Mouse (Mus musculus) CH12.LX (cell line): ENCODE measurements around the gene Gopc.

Experiments
- BHLHE40 ChIP-seq: IDR thresholded peaks from 2 replicates; pipeline ENCODE4 v1.6.1; 2011; ENCODE audit warnings: mild to moderate bottlenecking, low read depth, low read length, improper control_type of control experiment
- CTCF ChIP-seq, 2 experiments: IDR thresholded peaks in 1 of 2; conservative IDR thresholded peaks in 1 of 2; 2 replicates each; pipeline ENCODE4 v1.5.1; 2011 to 2012; ENCODE audit warnings: low read depth in 2 of 2, low read length in 2 of 2, improper control_type of control experiment in 1 of 2, inconsistent platforms in 1 of 2, mild to moderate bottlenecking in 1 of 2, moderate library complexity in 1 of 2
- E2F4 ChIP-seq: IDR thresholded peaks from 2 replicates; pipeline ENCODE4 v1.6.1; 2011; ENCODE audit warnings: low read depth, low read length, improper control_type of control experiment; ENCODE audit not compliant: insufficient replicate concordance
- EP300 ChIP-seq: IDR thresholded peaks from 2 replicates; pipeline ENCODE4 v1.6.1; 2011; ENCODE audit warnings: low read length, improper control_type of control experiment
- HCFC1 ChIP-seq: IDR thresholded peaks from 2 replicates; pipeline ENCODE4 v1.6.1; 2012; ENCODE audit warnings: low read depth, mild to moderate bottlenecking, inconsistent platforms, low read length, improper control_type of control experiment
- JUND ChIP-seq: conservative IDR thresholded peaks from 2 replicates; pipeline ENCODE4 v1.6.1; 2011; ENCODE audit warnings: low read depth, low read length, improper control_type of control experiment
- MAFK ChIP-seq: IDR thresholded peaks from 2 replicates; pipeline ENCODE4 v1.6.1; 2011; ENCODE audit warnings: low read length, improper control_type of control experiment; ENCODE audit not compliant: insufficient replicate concordance
- MAX ChIP-seq: IDR thresholded peaks from 2 replicates; pipeline ENCODE4 v1.6.1; 2011; ENCODE audit warnings: low read length, improper control_type of control experiment
- MYC ChIP-seq: IDR thresholded peaks from 2 replicates; pipeline ENCODE4 v1.6.1; 2011; ENCODE audit warnings: low read depth, mild to moderate bottlenecking, improper control_type of control experiment, low read length
- POLR2A ChIP-seq: IDR thresholded peaks from 2 replicates; pipeline ENCODE4 v1.6.1; 2011; ENCODE audit warnings: low read depth, mild to moderate bottlenecking, improper control_type of control experiment, low read length
- TCF12 ChIP-seq: IDR thresholded peaks from 2 replicates; pipeline ENCODE4 v1.6.1; 2014; ENCODE audit warnings: low read depth, mild to moderate bottlenecking, inconsistent platforms, low read length, improper control_type of control experiment
- USF1 ChIP-seq: IDR thresholded peaks from 2 replicates; pipeline ENCODE4 v1.6.1; 2014; ENCODE audit warnings: low read depth, mild to moderate bottlenecking, inconsistent platforms, low read length, improper control_type of control experiment

GRCm38 (mm10) chr10:52331007-52331406, 50.9 kb downstream of the Gopc start:
- TF ChIP-seq E2F4 (no peak), CTCF (conservative IDR thresholded peaks at IDR 0.05 in 1 of 2, IDR thresholded peaks at IDR 0.05 in 1 of 2; ENCODE audit: low read depth in 2 of 2, low read length in 2 of 2) (peak; percentile 57 to 73; a peak in 3 of 4 replicates), POLR2A (no peak), EP300 (no peak), JUND (no peak), MYC (no peak), TCF12 (no peak), MAFK (no peak), HCFC1 (no peak), USF1 (no peak), MAX (no peak), BHLHE40 (no peak)
